Mouse (Mus musculus) cerebellum, postnatal 36 days (tissue): Measurements from ENCODE around the gene Cyld.
"Not testable (repeated sequence)": the region's sequence is repeated elsewhere in the genome, so short reads cannot be mapped to it uniquely, and the experiment has no call there.

Source experiments
- DNase-seq, 2 experiments: peaks; one replicate each; pipeline ENCODE4 v3.0.0; 2021 to 2022; ENCODE audit warnings: mixed read lengths in 2 of 2

Gene Cyld

GRCm38 (mm10) chr8:88689891-88690290, 6.9 kb upstream of the Cyld start:
- no peak for DNase-seq

DNA sequence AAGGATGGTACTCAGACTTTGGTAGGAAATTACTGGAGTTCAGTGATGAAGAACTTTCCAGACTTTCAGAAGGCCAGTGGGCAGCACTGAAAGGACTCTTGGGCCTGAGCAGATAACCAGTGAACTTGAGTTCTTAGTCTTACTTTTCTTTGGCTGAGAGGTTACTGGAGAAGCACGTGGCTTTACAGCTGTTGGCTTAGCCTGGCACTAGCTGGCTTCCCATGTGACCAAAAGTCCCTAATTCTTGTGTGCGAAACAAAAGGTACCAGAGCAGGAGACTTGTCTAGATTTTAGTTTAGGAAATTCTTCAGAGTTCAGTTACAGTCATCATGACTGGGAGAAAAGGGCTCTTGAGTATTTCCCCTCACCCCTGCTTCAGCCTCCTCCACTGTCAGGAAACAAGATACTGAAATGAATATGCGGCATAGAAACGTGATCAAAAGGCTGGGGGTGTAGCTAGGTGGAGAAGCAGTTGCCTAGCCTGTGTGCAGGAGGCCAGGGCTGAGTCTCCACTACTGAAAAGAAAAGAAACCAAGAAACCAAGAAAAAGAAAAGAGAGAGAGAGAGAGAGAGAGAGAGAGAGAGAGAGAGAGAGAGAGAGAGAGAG, 5.4 kb upstream of the Cyld start:
- DNase-seq, result no peak

- DNase-seq, result no peak
These were observed 4.9 kb upstream of the Cyld start for GRCm38 (mm10) chr8:88691961-88692360.

DNA sequence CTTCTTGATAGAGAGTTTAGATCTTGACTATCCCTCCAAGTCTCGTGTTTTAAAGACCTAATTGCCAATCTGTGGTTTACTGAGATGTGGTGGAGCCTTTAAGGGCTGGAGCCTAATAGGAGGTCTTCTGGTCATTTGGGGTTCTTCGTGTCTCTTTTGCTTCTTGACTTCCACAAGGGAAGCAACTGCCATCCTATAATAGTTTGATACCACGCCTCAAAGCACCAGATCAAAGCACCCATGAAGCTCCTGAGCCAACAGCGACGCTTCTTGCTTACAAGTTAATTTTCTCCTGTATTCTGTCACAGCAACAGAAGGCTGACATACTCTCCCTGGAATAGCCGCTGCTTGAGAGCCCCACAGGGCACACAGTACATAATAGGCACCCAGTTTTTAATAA, 4.0 kb upstream of the Cyld start:
- no peak for DNase-seq

- DNase-seq, result no peak
These were observed 3.5 kb upstream of the Cyld start for GRCm38 (mm10) chr8:88693376-88693775.

GRCm38 (mm10) chr8:88694291-88694690, 2.5 kb upstream of the Cyld start:
- no peak for DNase-seq

DNA sequence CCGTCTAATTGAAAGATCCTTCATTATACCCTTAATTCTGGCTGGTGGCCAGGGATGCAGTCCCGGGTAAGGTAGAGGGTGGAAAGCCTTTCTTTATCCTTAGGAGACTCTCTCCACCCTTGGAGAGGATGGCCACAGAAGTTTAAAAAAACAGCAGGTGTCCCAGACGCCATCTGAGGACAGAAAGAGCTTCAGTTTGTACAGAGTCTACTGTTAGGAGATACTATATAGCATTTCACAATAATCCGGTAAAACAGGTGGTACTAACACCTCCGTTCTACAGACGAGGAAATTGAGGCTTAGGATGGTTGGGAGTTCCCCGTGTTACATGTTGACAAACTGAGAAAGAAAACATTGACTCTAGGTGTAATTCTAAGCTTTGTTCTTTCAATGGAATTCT, 600 bp upstream of the Cyld start:
- DNase-seq, result peak in 1 of 2 experiments; percentile 16

GRCm38 (mm10) chr8:88697642-88698031, 809 bp downstream of the Cyld start:
- peak; percentile 24 to 50 for DNase-seq

GRCm38 (mm10) chr8:88698048-88698447, 1.2 kb downstream of the Cyld start:
- DNase-seq, result peak in 1 of 2 experiments; percentile 15

- DNase-seq, result peak; percentile 24 to 33
These were observed 4.8 kb downstream of the Cyld start for GRCm38 (mm10) chr8:88701611-88702010.

GRCm38 (mm10) chr8:88702816-88703215, 6.0 kb downstream of the Cyld start:
- no peak for DNase-seq

GRCm38 (mm10) chr8:88723256-88723963, 26.6 kb downstream of the Cyld start:
- no peak for DNase-seq

GRCm38 (mm10) chr8:88755175-88755791, 58.5 kb downstream of the Cyld start:
- peak; percentile 82 to 87 for DNase-seq

DNA sequence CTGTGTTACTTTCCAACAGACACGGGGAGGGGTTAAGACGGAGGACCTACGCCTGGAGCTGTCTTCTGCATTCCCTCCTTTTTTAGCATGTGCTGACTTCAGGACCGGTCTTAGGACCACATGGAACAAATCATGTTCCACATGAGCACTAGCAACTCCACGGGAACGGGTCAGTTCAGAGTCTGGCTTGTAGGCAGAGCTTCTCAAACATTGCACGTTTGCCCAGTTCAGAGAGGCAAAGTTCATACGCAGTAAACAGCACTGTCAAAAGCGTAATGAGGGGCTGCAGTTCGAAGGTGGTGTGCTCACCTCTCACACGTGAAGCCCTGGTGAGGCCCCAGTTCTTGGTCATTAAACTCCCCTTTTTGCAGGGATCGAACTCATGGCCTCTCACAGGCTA, 65.2 kb downstream of the Cyld start:
- no peak for DNase-seq

DNA sequence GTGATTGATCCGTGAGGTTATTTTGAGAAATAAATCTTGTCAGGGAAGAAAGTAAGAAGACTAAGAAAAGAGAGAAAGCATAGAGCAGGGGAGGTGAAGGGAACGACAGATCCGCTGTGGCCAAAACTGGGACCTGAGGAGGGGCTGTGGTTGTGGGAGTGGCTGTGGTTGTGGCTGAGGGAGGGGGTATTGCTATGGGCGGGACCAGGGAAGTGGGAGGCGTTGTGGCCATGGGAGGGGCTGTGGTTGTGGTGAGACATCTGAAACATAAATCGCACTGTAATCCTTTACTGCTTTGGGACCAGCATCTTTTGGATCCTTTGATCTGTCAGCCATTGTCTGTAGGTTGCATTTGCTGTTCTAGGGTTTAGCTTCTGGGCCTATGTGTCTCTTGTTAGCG, 74.4 kb downstream of the Cyld start:
- no peak for DNase-seq

DNA sequence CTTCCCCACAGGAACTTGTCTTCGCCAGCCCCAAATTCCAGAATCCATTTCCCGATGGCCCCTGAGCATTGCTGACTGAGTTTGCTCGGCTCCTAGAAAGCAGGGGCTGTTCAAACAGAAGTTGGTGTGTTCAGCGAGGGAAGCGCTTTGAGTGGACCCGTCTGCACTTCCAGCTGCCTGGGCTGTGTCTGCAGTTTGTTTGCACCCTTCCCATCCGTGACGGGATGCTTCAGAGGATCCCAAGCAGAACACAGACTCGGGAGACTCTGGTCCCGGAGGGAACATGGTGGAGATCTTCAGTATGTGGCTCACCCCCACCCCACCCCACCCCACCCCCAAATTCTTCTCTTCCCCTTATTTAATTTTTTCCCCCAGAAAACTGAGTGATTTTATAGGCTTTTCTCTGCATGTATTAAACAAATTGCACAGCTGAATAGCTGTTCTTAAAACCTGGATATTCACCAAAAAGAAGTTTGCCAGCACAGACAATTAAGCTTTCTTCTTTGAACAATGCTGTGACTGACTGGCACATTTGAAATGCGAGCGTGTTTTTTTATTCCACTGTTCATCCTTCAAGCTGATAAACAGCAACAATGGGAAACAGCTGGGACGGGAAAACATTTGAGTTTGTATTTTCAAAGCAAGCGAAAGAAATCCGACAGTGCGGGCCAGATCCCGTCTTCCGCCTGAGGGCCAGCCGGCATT, 77.9 kb downstream of the Cyld start:
- no peak for DNase-seq

- no peak for DNase-seq
These were observed 78.4 kb downstream of the Cyld start for GRCm38 (mm10) chr8:88775298-88775646.

- no peak for DNase-seq
These were observed 83.3 kb downstream of the Cyld start for GRCm38 (mm10) chr8:88780142-88780541.

GRCm38 (mm10) chr8:88781283-88781682, 84.5 kb downstream of the Cyld start:
- DNase-seq, result no peak

DNA sequence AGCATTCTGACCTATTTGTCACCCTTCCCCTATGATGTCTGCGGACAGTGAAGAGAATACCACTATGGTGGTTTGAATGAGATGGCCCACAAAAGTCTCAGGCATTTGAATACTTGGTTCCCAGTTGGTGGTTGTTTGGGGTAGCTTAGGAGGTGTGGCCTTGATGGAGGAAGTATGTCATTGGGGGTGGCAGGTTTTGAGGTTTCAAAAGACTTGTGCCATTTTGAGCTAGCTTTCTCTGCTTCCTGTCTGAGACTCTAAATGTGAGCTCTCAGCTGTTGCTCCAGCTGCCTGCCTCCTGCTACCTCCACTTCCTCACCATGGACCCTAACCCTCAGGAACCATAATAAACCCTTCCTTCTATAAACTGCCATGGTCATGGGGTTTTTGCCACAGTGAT, 86.9 kb downstream of the Cyld start:
- DNase-seq, result no peak

GRCm38 (mm10) chr8:88788335-88788734, 91.5 kb downstream of the Cyld start:
- DNase-seq, result not testable (repeated sequence)

DNA sequence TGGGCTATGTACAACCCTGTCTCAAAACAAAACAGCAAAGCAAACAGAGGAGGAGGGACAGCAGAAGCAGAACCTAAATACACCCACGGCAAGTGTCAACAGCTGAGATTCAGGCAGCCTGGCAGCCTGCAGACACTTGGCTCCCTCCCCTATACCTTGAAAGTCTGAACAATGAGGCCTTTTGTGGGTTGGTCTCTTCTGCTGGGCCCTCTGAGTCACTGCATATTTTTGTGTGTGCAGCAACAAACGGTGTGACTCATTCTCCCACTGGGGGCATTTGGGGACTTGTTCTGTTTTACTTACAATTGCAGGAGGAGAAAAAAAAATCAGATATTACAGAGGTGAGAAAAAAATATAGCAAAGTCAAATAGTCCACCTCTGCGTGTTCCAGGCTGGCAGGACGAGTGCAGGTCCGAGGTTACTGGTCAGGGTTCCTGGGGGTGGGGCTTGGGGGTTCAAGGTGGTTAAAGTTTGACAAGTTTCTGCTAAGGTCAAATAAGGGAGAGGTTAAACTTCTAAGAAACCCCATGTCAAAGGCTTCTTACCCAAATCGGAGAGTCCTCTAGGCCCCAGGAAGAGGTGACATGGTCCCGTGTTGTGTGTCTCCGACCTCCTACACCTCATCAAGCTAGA, 96.0 kb downstream of the Cyld start:
- DNase-seq, result no peak

DNA sequence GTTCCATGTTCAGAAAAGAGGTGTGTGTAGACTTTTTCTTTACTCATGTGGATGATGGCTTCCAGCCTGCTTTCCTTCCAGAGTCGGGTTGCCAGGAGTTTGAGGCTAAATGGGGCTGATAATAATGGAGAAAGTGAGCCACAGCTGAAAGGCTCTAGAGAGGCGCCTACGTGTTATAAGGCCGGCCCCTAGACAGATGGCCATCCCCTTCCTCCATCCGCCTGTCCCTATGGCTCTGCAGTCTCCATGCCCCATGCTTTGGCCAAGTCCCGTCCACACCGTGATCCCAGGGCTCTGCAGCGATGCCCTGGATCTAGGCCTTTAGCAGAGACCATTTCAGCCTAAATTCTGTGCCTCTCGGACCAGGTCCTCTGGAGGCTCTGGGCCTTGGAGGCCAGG, 96.5 kb downstream of the Cyld start:
- no peak for DNase-seq
